Mouse (Mus musculus): ENCODE measurements around the gene Gm3952. TPM values are rescaled to one million over a fixed set of nuclear protein-coding genes. Genes with fewer than 3 reads are reported as not detected.

Gene Gm3952
- polyA plus RNA-seq, 1 experiment from 2014 or later: not detected

DNA sequence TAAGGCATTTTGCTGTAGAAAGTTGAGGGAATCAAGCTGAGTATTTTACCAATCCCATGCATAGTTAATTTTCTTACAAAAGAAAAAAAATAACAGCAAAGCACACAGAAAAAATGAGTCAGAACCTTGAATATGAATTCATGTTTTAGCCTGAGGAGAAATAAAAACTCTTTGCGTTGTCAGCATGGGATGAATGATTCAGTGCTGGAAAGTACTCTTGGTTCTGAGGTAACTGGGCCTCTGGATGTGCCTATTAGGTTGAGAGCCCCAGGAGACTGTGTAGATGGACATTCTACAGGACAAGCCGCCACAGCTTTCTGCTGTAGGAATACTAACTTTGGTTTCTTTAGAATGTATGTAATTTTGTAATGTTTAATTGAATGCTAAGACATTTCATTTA, 93.7 kb downstream of the Gm3952 start:
- H3K4me2 ChIP-seq (ENCODE audit: low read depth, low read length): no peak overlapping the region
- H3K27ac ChIP-seq (ENCODE audit: low read length): no peak overlapping the region
- WGBS: 83% methylated on average over 2 of the region's 2 CpGs
- ATAC-seq (ENCODE audit: insufficient read depth, low FRiP score): no peak
- H3K36me3 ChIP-seq (ENCODE audit: control insufficient read depth, insufficient read depth, low read length): peaks cover 17% of the 10 kb centered on the region
- peaks cover 10% of the 10 kb centered on the region for H3K4me1 ChIP-seq (ENCODE audit: control insufficient read depth, insufficient read depth, low read length)
- H3K27me3 ChIP-seq (ENCODE audit: control insufficient read depth, insufficient read depth, low read length): no peaks in the 10 kb centered on the region
- no peak overlapping the region for H3K9ac ChIP-seq (ENCODE audit: low read length)
- no peak overlapping the region for H3K4me3 ChIP-seq (replicated peaks; ENCODE audit: low read length)
- no peaks in the 10 kb centered on the region for H3K9me3 ChIP-seq (replicated peaks; ENCODE audit: control insufficient read depth, low read length)

DNA sequence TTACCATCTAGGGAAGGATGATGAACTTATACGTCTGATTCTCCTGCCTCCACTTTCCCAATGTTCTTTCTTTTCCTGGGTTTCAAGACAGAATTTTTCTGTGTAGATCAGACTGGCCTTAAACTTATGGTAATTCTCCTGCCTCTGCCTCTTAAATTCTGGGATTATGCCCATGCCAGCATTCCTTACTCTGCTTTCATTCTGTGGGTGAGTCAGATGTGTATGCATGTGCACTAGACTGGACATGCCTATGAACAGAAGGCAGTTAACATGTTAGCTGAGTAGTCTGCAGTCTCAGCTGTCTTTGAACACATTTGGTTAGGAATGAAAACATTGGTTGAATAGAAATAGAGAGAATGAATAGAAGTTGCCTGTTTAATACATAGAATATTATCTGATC, 94.1 kb downstream of the Gm3952 start:
- no peak for ATAC-seq (ENCODE audit: insufficient read depth, low FRiP score)
- Histone ChIP-seq H3K27me3 (ENCODE audit: control insufficient read depth, insufficient read depth, low read length) (no peaks in the 10 kb centered on the region), H3K27ac (ENCODE audit: low read length) (no peak overlapping the region), H3K4me2 (ENCODE audit: low read depth, low read length) (no peak overlapping the region), H3K9me3 (replicated peaks; ENCODE audit: control insufficient read depth, low read length) (no peaks in the 10 kb centered on the region), H3K9ac (ENCODE audit: low read length) (no peak overlapping the region), H3K4me3 (replicated peaks; ENCODE audit: low read length) (no peak overlapping the region), H3K36me3 (ENCODE audit: control insufficient read depth, insufficient read depth, low read length) (peaks cover 15% of the 10 kb centered on the region), H3K4me1 (ENCODE audit: control insufficient read depth, insufficient read depth, low read length) (peaks cover 10% of the 10 kb centered on the region)
- 81% methylated on average over 1 of the region's 1 CpGs for WGBS

- H3K4me3 ChIP-seq (replicated peaks; ENCODE audit: low read length): no peak overlapping the region
- no peak overlapping the region for H3K4me2 ChIP-seq (ENCODE audit: low read depth, low read length)
- ATAC-seq (ENCODE audit: insufficient read depth, low FRiP score): no peak
- no peak overlapping the region for H3K27ac ChIP-seq (ENCODE audit: low read length)
- H3K36me3 ChIP-seq (ENCODE audit: control insufficient read depth, insufficient read depth, low read length): no peaks in the 10 kb centered on the region
- H3K4me1 ChIP-seq (ENCODE audit: control insufficient read depth, insufficient read depth, low read length): peaks cover 19% of the 10 kb centered on the region
- H3K27me3 ChIP-seq (ENCODE audit: control insufficient read depth, insufficient read depth, low read length): no peaks in the 10 kb centered on the region
- H3K9ac ChIP-seq (ENCODE audit: low read length): no peak overlapping the region
- 28% methylated on average over 3 of the region's 3 CpGs for WGBS
- no peaks in the 10 kb centered on the region for H3K9me3 ChIP-seq (replicated peaks; ENCODE audit: control insufficient read depth, low read length)
Measured at GRCm38 (mm10) chr8:128697945-128698344, 100.5 kb downstream of the Gm3952 start.

GRCm38 (mm10) chr8:128696701-128697397, 101.6 kb downstream of the Gm3952 start:
- H3K27me3 ChIP-seq (ENCODE audit: control insufficient read depth, insufficient read depth, low read length): no peaks in the 10 kb centered on the region
- H3K4me3 ChIP-seq (replicated peaks; ENCODE audit: low read length): no peak overlapping the region
- H3K4me1 ChIP-seq (ENCODE audit: control insufficient read depth, insufficient read depth, low read length): peaks cover 19% of the 10 kb centered on the region; the same call in 1 of the 2 replicates
- ATAC-seq (ENCODE audit: insufficient read depth, low FRiP score): no peak
- WGBS: 92% methylated on average over 1 of the region's 1 CpGs
- no peaks in the 10 kb centered on the region for H3K36me3 ChIP-seq (ENCODE audit: control insufficient read depth, insufficient read depth, low read length)
- H3K9me3 ChIP-seq (replicated peaks; ENCODE audit: control insufficient read depth, low read length): no peaks in the 10 kb centered on the region
- H3K4me2 ChIP-seq (ENCODE audit: low read depth, low read length): no peak overlapping the region
- no peak overlapping the region for H3K9ac ChIP-seq (ENCODE audit: low read length)
- H3K27ac ChIP-seq (ENCODE audit: low read length): no peak overlapping the region

Other genes with a start within 250 kb of the Gm3952 start
- gene Itgb1, start 113.0 kb downstream of the Gm3952 start, polyA plus RNA-seq (2015; fragmentation: Nextera tagmentation; extraction: Ambion mirVana): 299 and 315 TPM in 2 replicates

Measured in stomach, embryonic 16.5 days (tissue).